Mouse (Mus musculus): Measurements from ENCODE around the gene Camk1d. TPM values are rescaled to one million over a fixed set of nuclear protein-coding genes. Genes with fewer than 3 reads are reported as not detected.

The Camk1d gene
- polyA plus RNA-seq, 1 experiment from 2014 or later = 24.7 TPM

DNA sequence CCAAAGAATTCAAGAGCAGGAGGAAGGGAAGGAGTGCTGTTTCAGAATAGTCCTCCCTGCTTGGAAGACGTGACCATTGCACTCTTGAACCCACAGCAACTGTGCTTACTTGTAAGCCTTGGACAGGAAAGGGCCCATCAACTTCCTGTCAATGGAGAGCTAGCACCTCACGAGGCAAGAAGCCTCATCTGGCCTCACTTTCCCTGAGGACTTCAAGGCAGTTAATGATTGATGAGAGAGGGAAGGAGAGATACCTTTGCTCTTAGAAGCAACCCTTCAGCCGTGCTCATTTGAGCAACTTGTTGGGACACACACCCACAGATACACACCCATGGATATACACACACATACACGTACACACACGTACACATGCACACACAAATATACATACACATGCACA is 235.6 kb downstream of the Camk1d start:
- no peaks in the 10 kb centered on the region for H3K36me3 ChIP-seq
- 0 out of 2 replicates have a peak, but pooled peaks cover 3% of the 10 kb centered on the region for H3K4me1 ChIP-seq (replicated peaks)
- ATAC-seq = peak; percentile 54
- no peak overlapping the region for H3K9ac ChIP-seq
- H3K9me3 ChIP-seq = no peaks in the 10 kb centered on the region
- H3K4me3 ChIP-seq (replicated peaks) = no peak overlapping the region
- no peak overlapping the region for H3K27ac ChIP-seq
- no peak overlapping the region for H3K4me2 ChIP-seq (replicated peaks)
- WGBS = 64% methylated on average over 5 of the region's 5 CpGs
- no peaks in the 10 kb centered on the region for H3K27me3 ChIP-seq (replicated peaks)

GRCm38 (mm10) chr2:5478256-5478655 is 236.1 kb downstream of the Camk1d start:
- H3K27ac ChIP-seq = no peak overlapping the region
- H3K9me3 ChIP-seq = no peaks in the 10 kb centered on the region
- no peak overlapping the region for H3K4me3 ChIP-seq (replicated peaks)
- no peak for ATAC-seq
- H3K4me2 ChIP-seq (replicated peaks) = no peak overlapping the region
- no peaks in the 10 kb centered on the region for H3K27me3 ChIP-seq (replicated peaks)
- no peak overlapping the region for H3K9ac ChIP-seq
- 0 out of 2 replicates have a peak, but pooled peaks cover 3% of the 10 kb centered on the region for H3K4me1 ChIP-seq (replicated peaks)
- 97% methylated on average over 4 of the region's 4 CpGs for WGBS
- no peaks in the 10 kb centered on the region for H3K36me3 ChIP-seq

DNA sequence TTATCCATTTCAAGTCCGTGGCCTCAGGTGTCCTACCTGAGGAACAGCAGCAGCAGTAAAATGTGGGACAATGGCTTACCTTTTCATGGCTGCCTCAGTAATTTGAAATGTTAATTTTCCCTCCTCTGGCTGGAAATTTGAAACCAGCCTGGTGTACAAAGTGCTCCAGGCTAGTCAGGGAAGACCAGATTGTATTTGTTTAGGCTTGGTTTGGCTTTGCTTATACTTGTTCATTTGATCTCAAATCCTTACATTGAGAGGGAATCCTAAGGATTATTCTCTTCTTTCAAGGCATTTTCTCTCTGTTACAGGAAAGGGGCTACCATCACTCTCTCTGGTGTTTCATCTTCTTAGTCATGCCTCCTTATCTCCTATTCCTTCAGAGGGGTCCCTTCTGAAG is 236.8 kb downstream of the Camk1d start:
- ATAC-seq = no peak
- no peaks in the 10 kb centered on the region for H3K9me3 ChIP-seq
- H3K36me3 ChIP-seq = no peaks in the 10 kb centered on the region
- WGBS = 88% methylated on average over 1 of the region's 1 CpGs
- H3K4me3 ChIP-seq (replicated peaks) = no peak overlapping the region
- H3K4me1 ChIP-seq (replicated peaks) = 0 out of 2 replicates have a peak, but pooled peaks cover 3% of the 10 kb centered on the region
- no peak overlapping the region for H3K4me2 ChIP-seq (replicated peaks)
- H3K27me3 ChIP-seq (replicated peaks) = no peaks in the 10 kb centered on the region
- H3K27ac ChIP-seq = no peak overlapping the region
- no peak overlapping the region for H3K9ac ChIP-seq

DNA sequence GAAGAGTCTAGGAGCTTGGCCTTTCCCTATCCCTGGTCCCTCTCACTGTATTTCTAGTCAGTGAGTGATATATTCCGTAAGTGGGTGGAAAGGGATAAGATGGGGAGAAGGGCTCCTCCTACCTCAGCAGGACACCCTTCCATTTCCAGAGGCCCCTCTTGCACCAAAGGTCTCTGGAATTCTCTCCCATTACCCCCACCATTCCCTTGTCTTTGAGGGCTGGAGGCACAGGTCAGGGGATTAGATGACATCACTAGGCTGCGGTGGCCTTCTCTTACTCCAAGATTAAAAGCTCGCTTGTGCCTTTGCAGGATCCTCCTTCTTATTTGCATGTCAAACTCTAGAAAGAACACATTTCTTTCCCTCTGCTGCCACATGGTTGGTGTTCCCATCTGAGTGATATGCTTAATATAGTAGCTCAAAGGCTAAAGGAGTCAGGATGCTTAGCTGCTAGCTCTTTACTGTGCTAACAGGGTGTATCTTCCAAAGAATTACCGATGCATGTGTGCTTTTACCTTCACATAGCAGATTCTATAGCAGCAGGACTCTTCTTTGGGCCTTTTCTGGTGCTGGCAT is 244.9 kb downstream of the Camk1d start:
- Histone ChIP-seq H3K36me3 (no peaks in the 10 kb centered on the region), H3K27me3 (replicated peaks) (no peaks in the 10 kb centered on the region), H3K27ac (no peak overlapping the region), H3K9me3 (no peaks in the 10 kb centered on the region), H3K4me3 (replicated peaks) (no peak overlapping the region), H3K4me1 (replicated peaks) (0 out of 2 replicates have a peak, but pooled peaks cover 4% of the 10 kb centered on the region), H3K4me2 (replicated peaks) (no peak overlapping the region), H3K9ac (no peak overlapping the region)
- ATAC-seq = no peak
- 73% methylated on average over 4 of the region's 4 CpGs for WGBS

GRCm38 (mm10) chr2:5467537-5467936 is 246.8 kb downstream of the Camk1d start:
- no peaks in the 10 kb centered on the region for H3K9me3 ChIP-seq
- H3K27me3 ChIP-seq (replicated peaks) = no peaks in the 10 kb centered on the region
- no peak overlapping the region for H3K9ac ChIP-seq
- no peak overlapping the region for H3K4me3 ChIP-seq (replicated peaks)
- no peak overlapping the region for H3K27ac ChIP-seq
- ATAC-seq = no peak
- no peaks in the 10 kb centered on the region for H3K36me3 ChIP-seq
- no peak overlapping the region for H3K4me2 ChIP-seq (replicated peaks)
- H3K4me1 ChIP-seq (replicated peaks) = 0 out of 2 replicates have a peak, but pooled peaks cover 4% of the 10 kb centered on the region
- 62% methylated on average over 2 of the region's 2 CpGs for WGBS

- H3K9me3 ChIP-seq = no peaks in the 10 kb centered on the region
- 48% methylated on average over 16 of the region's 16 CpGs for WGBS
- peaks cover 13% of the 10 kb centered on the region for H3K4me1 ChIP-seq (replicated peaks)
- H3K27ac ChIP-seq = peak overlapping the region; percentile 19; the same call in 1 of the 2 replicates
- no peak overlapping the region for H3K4me3 ChIP-seq (replicated peaks)
- H3K27me3 ChIP-seq (replicated peaks) = no peaks in the 10 kb centered on the region
- H3K36me3 ChIP-seq = no peaks in the 10 kb centered on the region
- H3K4me2 ChIP-seq (replicated peaks) = no peak overlapping the region
- peak; percentile 32; the same call in 1 of the 2 replicates for ATAC-seq
- no peak overlapping the region for H3K9ac ChIP-seq
These were observed 255.6 kb downstream of the Camk1d start for GRCm38 (mm10) chr2:5458671-5459235.

DNA sequence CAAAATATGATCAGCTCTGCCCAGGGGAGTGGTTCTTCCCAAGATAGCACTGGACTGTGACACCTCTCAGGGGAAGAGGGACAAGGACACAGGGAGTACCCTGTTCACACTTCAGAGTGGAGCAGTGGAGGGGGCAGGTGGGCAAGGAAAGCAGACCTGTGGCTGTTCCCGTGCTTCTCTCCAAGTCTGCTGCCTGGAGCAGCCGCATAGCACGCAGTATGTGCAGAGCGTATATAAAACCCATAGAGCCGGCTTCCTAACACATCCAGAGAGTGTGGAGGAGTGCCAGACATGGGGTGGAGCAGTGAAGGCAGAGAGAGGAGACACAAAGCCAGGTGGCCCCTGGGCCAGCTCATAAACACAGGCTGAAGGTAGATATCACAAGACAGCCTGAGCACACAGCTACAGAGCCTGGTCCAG is 256.2 kb downstream of the Camk1d start:
- H3K9ac ChIP-seq = no peak overlapping the region
- no peak overlapping the region for H3K4me2 ChIP-seq (replicated peaks)
- H3K27me3 ChIP-seq (replicated peaks) = no peaks in the 10 kb centered on the region
- 0 out of 2 replicates have a peak overlapping the region, but pooled peaks have one; percentile 27 for H3K27ac ChIP-seq
- 55% methylated on average over 5 of the region's 5 CpGs for WGBS
- H3K36me3 ChIP-seq = no peaks in the 10 kb centered on the region
- H3K4me1 ChIP-seq (replicated peaks) = peaks cover 13% of the 10 kb centered on the region
- no peaks in the 10 kb centered on the region for H3K9me3 ChIP-seq
- H3K4me3 ChIP-seq (replicated peaks) = no peak overlapping the region
- ATAC-seq = peak; percentile 50

DNA sequence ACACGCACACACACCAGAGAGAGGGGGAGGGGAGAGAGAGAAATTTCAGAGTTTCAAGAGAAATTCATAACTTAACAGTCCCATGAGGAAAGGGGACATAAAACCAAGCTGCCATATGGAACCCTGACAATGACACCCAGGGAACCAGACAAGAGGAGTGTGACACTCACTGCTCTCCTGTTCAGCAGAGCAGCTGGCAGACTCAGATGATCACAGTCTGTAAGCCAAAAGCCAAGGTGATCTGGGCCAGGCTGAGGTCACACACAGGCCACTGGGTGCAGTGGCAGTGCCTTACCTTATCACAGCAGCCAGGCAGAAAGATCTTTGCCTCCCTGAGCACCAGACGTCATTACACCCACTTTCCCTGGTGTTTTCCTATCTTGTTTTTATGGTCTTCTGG is 258.2 kb downstream of the Camk1d start:
- peak; percentile 34; the same call in 1 of the 2 replicates for ATAC-seq
- 77% methylated on average over 2 of the region's 2 CpGs for WGBS

GRCm38 (mm10) chr2:5454830-5455229 is 259.5 kb downstream of the Camk1d start:
- 0 out of 2 replicates have a peak overlapping the region, but pooled peaks have one; percentile 4 for H3K27ac ChIP-seq
- WGBS = 50% methylated on average over 9 of the region's 9 CpGs

More for the DNA sequence above, 258.2 kb downstream of the Camk1d start:
- no peaks in the 10 kb centered on the region for H3K36me3 ChIP-seq
- H3K4me1 ChIP-seq (replicated peaks) = peaks cover 13% of the 10 kb centered on the region
- H3K9ac ChIP-seq = no peak overlapping the region
- no peak overlapping the region for H3K4me3 ChIP-seq (replicated peaks)
- H3K27ac ChIP-seq = no peak overlapping the region
- no peaks in the 10 kb centered on the region for H3K27me3 ChIP-seq (replicated peaks)
- H3K9me3 ChIP-seq = no peaks in the 10 kb centered on the region
- no peak overlapping the region for H3K4me2 ChIP-seq (replicated peaks)

GRCm38 (mm10) chr2:5451654-5452053 is 262.7 kb downstream of the Camk1d start:
- WGBS = 94% methylated on average over 2 of the region's 2 CpGs
- no peak overlapping the region for H3K4me2 ChIP-seq (replicated peaks)
- H3K9me3 ChIP-seq = no peaks in the 10 kb centered on the region
- H3K4me3 ChIP-seq (replicated peaks) = no peak overlapping the region
- 0 out of 2 replicates have a peak, but pooled peaks cover 3% of the 10 kb centered on the region for H3K4me1 ChIP-seq (replicated peaks)
- no peaks in the 10 kb centered on the region for H3K27me3 ChIP-seq (replicated peaks)
- ATAC-seq = no peak
- no peaks in the 10 kb centered on the region for H3K36me3 ChIP-seq
- H3K9ac ChIP-seq = no peak overlapping the region
- H3K27ac ChIP-seq = no peak overlapping the region

More at GRCm38 (mm10) chr2:5454830-5455229, 259.5 kb downstream of the Camk1d start:
- H3K4me1 ChIP-seq (replicated peaks) = peaks cover 13% of the 10 kb centered on the region
- no peaks in the 10 kb centered on the region for H3K36me3 ChIP-seq
- H3K9ac ChIP-seq = no peak overlapping the region
- ATAC-seq = no peak
- H3K27me3 ChIP-seq (replicated peaks) = no peaks in the 10 kb centered on the region
- no peak overlapping the region for H3K4me2 ChIP-seq (replicated peaks)
- no peaks in the 10 kb centered on the region for H3K9me3 ChIP-seq
- no peak overlapping the region for H3K4me3 ChIP-seq (replicated peaks)

GRCm38 (mm10) chr2:5445357-5445756 is 269.0 kb downstream of the Camk1d start:
- WGBS = 86% methylated on average over 5 of the region's 5 CpGs
- Histone ChIP-seq H3K27ac (no peak overlapping the region), H3K4me3 (replicated peaks) (no peak overlapping the region), H3K9ac (no peak overlapping the region), H3K4me1 (replicated peaks) (no peaks in the 10 kb centered on the region), H3K27me3 (replicated peaks) (no peaks in the 10 kb centered on the region), H3K9me3 (no peaks in the 10 kb centered on the region), H3K36me3 (no peaks in the 10 kb centered on the region), H3K4me2 (replicated peaks) (no peak overlapping the region)
- ATAC-seq = no peak

DNA sequence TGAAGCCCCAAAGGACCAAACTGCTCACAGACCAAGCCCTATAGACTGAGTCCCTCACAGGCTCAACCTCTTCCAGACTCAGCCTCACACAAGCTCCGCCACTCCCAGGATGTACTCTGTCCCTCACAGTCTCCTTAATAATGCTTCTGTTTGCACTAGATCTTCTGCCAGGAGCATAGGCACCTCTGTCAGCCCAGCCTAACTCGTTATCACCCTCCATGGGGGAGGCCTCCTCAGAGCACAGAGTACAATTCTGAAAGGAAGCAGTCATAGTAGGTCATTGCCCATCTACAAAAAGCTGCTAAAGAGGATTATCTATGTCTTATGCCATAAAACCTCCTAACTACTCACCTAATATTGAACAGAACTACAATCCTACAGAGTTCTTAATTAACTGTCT is 276.6 kb downstream of the Camk1d start:
- Histone ChIP-seq H3K4me1 (replicated peaks) (0 out of 2 replicates have a peak, but pooled peaks cover 6% of the 10 kb centered on the region), H3K4me2 (replicated peaks) (no peak overlapping the region), H3K27me3 (replicated peaks) (no peaks in the 10 kb centered on the region), H3K27ac (0 out of 2 replicates have a peak overlapping the region, but pooled peaks have one; percentile 27), H3K36me3 (no peaks in the 10 kb centered on the region), H3K9ac (no peak overlapping the region), H3K4me3 (replicated peaks) (no peak overlapping the region), H3K9me3 (no peaks in the 10 kb centered on the region)
- ATAC-seq = peak; percentile 90
- 41% methylated on average over 2 of the region's 2 CpGs for WGBS
